Mouse (Mus musculus): ENCODE results near the gene Atg13.
"Not testable (repeated sequence)": the region's sequence is repeated elsewhere in the genome, so short reads cannot be mapped to it uniquely, and the experiment has no call there.

Gene Atg13

DNA sequence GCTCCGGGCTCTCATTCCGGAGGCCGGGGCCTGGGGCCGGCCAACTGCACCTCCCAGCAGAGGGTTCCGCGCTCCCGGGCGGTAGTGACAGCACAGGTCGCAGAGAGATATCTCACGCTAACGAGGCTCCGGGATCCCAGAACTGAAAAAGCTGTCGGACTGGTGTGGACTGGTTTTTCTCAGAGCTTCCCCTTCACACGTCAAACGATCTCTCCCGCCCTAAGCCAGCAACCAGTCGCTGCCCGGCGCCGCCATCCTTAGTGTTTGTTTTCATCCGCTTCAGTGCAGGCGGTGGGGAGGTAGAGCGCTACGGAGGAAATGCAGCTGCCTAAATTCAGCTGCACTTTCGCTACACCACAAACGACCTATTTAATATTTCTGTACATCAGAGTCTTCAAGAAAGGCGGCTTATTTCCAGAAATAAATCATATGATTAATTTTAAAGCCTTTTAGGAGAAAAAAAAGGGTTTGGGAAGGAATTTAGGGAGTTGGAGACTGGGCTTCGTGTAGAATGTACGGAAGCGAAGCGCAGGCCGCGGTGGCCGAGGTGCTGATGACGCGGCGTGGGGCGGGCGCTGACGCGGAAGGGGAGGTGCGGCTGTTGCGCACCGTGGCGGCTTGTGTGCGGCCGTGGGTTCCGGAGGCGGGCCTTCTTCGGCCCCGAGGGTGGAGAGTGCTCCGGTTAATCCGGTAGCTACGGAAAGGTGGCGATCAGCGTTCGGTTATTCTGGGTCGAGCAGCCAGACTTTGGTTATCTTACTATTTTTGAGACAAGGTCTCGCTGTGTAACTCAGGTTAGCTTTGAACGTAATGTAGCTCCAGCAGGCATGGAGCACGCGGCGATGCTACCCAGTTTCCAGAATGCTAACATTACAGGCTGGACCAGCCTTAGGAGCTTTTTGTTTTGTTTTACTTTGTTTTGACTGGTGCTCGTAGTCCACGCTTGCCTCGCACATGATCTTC lies at the start of gene Atg13, which contains the start of gene Harbi1:
Gene Atg13 (minus strand): TSS at position 305 of the 963 bp plus-strand sequence.
Gene Harbi1 (plus strand): TSS at position 581 of the 963 bp plus-strand sequence.
- in situ Hi-C loops (cut with MboI, MseI), result no loop called here

DNA sequence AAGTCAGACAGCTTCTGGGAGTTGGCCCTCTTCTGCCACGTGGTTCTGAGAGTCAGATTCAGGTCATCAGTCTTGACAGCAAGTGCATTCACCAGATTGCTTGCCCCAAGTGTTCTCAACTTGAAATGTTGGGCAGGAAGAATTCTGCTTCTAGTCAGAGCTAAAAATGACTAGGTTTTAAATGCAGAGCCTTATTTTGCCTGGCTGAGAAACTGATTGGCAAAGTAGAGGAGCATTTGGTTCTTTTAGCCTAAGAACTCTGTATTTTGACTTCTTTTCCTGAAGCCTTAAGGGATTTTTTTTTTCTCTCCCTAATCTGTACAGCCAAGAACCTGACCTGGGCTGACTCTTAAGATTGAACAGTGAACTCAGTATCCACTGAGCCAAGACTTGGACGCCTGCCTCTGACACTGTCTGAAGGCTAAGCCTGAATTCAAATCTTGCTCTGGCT lies 39.5 kb upstream of the Atg13 start:
- in situ Hi-C loops (cut with MboI, MseI), result no loop called here

DNA sequence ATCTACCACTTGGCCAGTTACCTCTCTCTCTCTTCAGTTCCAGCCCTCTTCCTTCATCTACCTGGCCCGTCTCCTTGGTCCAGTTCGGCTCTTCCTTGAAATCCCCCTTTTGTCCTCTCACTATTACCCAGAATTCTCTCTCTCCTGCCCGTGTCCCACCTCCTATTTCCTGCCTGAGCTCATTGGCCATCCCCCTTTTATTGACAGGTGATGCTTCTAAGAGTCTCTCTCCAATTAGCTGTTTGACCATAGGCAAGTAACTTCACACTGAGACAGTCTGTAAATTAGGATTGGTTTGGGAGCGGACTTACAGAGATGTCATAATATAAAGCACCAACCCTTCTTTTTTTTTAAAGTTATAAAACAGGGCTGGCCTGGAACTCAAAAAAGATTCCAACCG lies 34.3 kb upstream of the Atg13 start:
- in situ Hi-C loops (cut with MboI, MseI), result no loop called here

DNA sequence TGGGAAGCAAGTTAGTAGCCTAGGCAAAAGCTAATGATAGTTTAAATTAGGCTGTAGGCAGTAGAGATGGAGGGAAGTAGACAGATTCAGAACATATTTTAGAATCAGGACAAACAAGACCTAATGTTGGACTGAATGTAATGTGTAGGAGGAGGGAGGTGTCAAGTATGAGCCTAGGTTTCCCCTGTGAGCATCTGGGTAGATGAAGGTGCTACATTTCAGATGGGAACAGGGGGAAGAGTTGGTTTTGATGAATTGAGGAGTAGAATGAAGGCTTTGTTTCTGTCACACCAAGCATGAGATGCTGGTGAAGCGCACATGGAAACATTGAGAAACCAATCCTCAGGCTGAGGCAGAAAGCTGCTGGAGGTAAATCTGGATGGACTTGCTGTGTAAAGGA lies 29.2 kb upstream of the Atg13 start:
- in situ Hi-C loops (cut with MboI, MseI), result no loop called here

DNA sequence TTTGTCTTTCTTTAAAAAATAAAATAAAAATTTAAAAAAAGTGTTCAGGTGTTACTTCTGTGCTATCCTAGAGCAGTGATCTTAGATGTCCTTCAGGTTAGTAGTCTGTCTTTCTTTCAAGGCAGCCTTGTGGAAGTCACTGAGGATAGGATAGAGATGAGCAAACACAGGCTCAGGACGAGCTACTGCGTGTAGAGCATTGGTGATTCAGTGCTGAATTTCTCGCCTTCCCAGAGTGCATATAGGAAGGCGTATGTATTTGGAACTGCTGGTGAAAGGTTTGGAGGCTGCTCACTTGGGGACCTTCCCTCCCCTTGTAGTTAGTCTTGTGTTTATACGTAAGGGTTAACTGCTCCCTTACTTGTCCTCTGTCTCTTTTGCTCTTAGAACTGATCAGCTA lies 24.8 kb upstream of the Atg13 start:
- in situ Hi-C loops (cut with MboI, MseI), result no loop called here

DNA sequence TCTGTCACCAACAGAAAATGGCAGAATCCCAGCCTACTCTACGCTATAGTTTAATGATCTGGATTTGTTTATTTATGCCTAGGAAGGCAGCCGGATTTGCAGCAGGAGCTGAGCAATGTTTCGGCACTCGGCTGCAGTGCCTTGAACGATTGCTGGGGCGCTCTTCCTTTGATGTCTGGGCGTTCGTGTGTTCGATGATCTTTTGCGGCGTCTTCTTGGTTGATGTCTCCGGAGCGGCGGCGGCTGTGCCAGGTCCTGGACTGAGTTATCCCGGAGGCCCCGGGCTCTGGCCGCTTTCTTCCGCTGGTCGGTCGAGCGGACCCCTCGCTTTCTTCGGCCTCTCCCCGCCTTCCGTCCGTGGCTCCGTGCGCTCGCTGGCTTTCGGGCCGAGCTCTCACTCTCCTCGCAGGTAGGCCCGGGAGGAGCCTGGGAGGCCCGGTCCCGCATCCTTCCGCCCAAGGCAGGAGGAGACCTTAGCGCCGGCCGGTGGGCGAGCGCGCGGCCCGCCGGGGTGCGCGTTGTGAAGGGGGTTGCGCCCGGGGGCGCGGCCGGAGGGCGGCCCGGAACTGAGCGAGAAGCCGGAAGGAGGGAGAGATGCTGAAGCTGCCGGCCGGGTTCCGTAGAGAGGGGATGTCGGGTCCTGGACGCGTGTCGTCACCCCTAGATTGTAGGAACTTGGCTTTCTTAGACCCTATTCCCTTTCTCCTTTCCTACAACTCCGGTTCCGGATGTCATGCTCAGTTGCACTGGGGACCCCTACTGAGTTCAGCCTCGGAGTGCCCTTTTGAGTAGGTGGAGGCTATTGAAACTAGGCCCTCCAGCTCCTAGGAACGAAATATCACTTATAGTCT lies 19.8 kb upstream of the Atg13 start, which contains the start of gene Ambra1:
Gene Ambra1 (plus strand): TSS at position 164 of the 851 bp plus-strand sequence.
- in situ Hi-C loops (cut with MboI, MseI), result no loop called here

DNA sequence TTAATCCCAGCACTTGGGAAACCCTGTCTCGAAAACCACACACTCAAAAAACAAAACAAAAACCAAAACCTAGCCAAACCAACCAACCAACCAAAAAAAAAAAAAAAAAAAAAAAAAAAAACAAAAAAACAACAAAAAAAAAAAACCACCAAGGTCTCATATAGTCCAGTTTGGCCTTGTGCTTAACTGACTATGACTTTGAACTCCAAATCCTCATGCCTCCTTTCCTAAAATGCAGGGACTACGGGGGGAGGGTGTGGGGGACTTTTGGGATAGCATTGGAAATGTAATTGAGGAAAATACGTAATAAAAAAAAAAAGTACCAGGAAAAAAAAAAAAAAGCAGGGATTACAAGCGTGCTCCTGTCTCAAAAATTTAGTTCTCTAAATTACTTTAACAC lies 19.2 kb upstream of the Atg13 start:
- in situ Hi-C loops (cut with MboI, MseI), result no loop called here

DNA sequence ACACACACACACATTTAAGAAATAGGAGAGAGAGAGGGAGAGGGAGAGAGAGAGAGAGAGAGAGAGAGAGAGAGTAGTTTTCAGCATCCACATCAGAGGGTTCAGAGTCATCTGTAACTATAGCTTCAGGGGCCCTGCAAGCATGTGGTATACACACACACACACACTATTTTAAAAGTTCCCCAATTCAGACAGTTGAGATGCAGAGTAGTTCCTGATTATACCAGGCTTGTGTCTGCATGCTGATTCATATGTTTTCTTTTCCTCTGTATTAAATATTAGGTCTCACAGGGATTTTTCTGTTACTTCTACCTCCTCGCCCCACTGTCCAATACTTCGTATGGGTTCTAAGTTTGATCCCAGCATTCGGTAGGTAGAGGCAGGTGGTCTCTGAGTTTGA lies 16.6 kb upstream of the Atg13 start:
- in situ Hi-C loops (cut with MboI, MseI), result no loop called here

DNA sequence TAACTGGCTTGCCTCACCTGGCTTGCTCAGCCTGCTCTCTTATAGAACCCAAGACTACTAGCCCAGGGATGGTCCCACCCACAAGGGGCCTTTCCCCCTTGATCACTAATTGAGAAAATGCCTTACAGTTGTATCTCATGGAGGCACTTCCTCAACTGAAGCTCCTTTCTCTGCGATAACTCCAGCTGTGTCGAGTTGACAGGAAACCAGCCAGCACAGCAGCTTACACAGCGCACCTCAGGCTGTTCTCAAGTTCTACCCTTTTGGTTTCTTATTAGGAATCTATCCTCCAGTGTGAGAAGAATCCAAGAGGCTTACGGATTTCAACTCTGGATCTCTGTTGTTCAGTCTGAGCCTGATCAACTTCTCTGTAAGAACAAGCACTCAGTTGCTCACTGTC lies 15.1 kb upstream of the Atg13 start:
- in situ Hi-C loops (cut with MboI, MseI), result not testable (repeated sequence)

DNA sequence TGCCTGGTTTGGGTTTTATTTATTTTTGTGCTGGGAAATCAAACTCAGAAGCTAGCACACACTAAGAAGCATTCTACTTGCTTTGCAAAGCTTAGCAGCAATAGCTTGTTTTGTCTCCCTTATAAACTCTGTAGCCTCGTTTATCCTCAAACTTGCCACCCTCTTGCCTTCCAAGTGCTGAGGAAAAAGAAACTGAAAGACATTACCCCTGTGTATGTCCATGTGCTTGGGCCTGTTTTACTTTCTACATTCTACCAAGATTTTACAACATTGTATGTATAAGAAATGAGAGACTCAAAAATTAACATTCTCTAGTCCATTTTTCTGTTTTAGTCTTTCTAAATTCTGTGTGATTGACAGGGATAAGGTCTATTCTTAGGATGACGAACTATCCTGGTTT lies 14.3 kb upstream of the Atg13 start:
- in situ Hi-C loops (cut with MboI, MseI), result no loop called here

DNA sequence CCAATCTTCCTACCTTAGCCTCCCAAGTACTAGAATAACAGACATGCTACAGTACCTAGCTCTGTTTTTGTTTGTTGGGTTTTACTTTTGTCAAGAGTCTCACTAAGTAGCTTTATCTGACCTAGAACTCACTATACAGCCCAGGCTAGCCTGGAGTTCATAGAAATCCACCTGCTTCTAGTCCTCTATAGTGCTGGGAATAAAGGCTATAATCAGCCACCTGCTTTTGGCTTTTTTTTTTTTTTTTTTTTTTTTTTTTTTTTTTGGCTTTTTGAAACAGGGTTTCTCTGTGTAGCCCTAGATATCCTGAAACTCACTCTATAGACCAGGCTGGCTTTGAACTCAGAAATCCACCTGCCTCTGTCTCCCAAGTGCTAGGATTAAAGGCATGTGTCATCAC lies 13.6 kb upstream of the Atg13 start:
- in situ Hi-C loops (cut with MboI, MseI), result no loop called here

DNA sequence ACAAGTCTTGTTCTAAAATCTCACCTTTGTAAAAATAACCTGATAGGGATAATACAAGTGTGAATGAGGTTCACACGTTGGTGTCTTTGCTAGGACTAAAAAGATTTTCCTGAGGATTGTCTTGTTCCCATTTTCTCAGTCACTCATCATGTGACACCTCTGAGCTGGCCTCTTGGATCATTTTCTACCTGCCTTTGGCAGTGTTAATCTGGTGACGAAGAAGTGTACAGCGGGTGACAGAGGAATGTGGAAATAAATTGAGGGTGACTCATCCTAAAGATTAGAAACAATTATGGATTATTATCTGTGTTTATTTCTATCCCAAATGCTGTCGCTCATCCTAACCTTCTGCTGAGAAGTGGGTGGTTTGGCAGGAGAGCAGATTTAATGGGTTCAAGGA lies 13.0 kb upstream of the Atg13 start:
- in situ Hi-C loops (cut with MboI, MseI), result no loop called here

DNA sequence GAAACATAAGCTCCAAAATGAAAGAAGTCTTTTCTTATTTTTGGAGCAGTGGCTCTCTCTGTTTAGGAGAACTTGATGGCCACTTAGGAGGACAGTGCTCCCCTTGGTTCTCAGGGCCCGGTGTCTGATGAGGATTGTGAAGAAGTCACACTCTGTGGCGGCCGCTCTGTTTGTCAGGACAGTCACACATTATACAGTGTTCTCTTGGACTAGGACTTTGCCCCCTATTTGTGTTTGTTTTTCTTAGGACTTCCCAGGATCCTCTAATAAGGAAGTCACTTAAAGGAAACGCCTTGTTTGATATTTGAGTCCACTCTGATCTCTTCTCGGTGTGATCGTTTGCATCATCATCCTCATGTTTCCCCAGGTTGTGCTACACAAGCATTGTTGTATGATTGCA lies 7.9 kb upstream of the Atg13 start:
- in situ Hi-C loops (cut with MboI, MseI), result no loop called here

DNA sequence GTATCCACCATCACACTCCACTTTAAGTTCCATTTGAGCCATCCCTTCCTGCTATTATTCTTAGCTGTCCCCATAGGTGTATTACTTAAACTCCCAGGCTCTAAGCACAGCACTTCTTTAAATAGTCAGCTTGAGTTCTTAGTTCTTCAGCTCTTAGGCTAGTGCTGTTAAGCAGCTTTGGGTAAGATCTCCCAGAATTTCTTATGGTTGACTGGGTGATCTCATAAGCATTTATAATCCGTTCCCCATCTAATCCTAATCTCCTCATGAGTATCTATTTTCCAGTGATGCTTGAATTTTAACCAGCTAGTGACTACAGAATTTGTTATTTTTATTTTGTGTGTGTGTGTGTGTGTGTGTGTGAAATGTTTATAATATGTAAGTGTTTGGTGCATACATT lies 4.5 kb upstream of the Atg13 start:
- in situ Hi-C loops (cut with MboI, MseI), result no loop called here

DNA sequence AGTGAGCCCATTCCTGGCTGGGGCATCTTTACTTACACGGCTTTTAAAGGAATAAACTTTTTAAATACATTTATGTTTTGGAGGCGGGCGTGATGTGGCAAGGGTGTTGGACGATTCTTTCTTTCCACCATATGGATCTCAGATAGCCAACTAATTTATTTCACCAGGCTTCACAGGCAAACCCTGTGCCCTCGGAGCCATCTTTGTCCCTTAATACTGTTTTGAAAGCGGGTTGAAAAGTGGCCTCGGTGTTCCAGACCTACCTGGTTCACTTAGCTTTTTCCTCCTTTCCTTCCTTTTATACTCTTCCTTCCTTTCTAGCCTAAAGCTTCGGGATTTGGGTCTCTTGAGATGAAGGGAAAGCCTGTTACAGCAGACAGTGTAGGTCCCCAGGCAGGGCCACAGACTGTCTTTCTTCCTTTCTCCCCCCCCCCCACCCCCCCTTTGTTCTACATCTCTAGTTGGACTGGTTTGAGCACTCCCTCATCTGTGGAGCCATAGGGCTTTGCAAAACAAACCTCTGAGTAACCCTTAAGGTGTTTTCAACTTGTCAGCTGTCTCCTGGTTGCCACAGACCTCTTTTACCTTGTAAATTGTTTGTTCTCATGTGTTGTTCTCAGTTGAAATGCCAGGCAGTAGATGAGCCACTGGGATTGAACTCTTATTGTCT lies 1.0 kb upstream of the Atg13 start:
- in situ Hi-C loops (cut with MboI, MseI), result no loop called here

DNA sequence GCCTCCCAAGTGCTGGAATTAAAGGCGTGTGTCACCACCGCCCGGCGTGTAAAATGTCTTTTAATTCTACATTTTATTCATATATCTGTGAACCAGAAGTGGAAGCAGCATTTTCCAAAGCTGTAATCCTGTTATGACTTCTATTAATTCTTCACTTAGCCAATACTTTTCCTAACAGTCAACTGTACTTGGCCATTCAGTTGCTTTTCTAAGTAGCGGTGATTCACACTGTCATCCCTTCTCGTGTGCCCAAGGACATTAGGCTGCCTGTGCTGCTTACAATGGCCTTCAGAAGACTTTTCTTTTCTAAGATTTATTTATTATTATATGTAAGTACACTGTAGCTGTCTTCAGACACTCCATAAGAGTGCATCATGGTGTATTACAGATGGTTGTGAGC lies 2.0 kb downstream of the Atg13 start:
- in situ Hi-C loops (cut with MboI, MseI), result no loop called here

DNA sequence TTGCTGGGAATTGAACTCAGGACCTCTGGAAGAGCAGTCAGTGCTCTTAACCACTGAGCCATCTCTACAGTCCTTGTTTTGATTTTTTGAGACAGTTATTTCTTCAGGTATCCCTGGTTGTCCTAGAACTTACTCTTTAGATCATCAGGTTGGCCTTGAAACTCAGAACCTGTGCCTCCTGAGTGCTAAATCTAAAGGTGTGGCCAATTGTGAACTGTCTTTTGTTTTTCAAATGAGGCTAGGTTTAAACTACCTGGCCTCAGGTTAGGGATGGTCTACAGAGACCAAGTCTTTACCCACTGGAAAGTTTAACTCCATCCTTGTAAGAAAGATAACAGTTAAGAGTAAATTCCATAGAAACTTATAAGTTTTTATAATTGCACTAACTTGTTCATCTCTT lies 3.9 kb downstream of the Atg13 start:
- in situ Hi-C loops (cut with MboI, MseI), result no loop called here

DNA sequence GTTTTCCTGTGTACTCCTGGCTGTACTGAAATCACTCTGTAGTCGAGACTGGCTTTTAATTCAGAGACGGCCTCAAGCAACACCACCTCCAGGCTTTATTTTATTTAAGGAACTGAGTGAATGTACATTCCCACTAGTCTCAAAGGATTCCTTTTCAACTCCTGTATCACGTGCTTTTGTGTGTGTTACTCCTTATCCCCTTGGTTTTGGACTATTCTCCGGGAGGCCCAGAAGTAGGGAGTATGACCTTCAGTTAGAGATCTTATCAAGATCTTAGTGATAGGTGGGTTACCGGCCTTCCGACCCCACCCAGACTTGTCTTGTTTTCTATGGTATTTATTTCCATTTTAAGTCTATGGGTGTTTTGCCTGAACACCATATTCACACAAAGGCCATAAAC lies 4.6 kb downstream of the Atg13 start:
- in situ Hi-C loops (cut with MboI, MseI), result no loop called here

DNA sequence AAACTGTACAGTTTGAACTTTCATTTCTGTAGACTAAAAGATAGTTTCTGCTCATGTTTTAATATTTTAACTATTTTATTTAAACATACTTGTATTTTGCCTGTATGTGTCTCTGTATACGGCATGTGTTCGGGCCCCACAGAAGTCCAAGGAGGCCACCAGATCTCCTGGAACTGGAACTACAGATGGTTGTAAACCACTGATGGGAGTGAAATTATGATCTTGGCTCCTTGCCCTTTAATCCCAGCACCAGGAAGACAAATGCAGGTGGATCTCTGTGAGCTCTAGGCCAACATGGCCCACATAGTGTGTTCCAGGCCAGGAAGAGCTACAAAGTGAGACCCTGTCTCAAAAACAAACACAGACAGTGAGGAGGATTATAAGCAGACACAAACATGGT lies 9.0 kb downstream of the Atg13 start:
- in situ Hi-C loops (cut with MboI, MseI), result no loop called here

DNA sequence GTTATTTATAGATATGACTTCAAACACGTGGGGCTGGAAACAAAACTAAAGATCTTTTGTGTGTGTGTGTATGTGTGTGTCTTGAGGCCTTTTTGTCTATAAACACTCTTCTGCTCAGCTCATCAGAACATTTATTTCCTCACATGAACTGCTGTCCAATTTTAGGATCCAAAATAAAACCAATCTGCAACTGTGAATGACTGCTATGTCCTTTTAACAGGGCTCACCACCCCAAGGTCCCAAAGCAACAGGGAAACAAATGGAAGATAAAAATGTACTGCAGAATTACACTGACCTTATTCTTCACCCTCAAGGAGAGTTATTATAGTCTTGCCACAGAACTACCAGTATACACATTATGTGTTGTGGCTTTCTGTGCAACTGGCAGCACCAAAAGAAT lies 11.2 kb downstream of the Atg13 start:
- in situ Hi-C loops (cut with MboI, MseI), result no loop called here

DNA sequence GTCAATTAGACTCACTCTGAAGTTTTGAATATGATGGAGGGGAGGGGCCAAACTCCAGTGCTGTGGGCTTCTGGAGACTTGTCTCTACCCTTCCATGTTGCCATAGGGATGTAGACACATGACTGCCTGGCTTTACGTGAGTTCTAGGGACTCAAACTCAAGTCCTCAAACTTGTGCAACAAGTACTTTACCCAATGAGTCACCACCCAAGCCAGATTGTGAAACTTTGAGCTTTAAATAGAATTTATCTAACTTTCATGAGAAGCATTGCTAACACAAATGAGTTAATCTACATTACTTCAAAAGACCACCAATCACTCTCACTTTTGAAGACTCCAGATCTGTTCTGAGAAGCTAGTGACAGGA lies 14.2 kb downstream of the Atg13 start:
- in situ Hi-C loops (cut with MboI, MseI), result no loop called here
